Mouse (Mus musculus): ENCODE measurements around the gene Tnfaip2. TPM values are rescaled to one million over a fixed set of nuclear protein-coding genes. Genes with fewer than 3 reads are reported as not detected.

Tnfaip2 gene
- polyA plus RNA-seq, 1 experiment from 2014 or later, result 79.5 TPM

- H3K27ac ChIP-seq (ENCODE audit: low read depth), result no peak overlapping the region
- no peak overlapping the region for H3K4me2 ChIP-seq (ENCODE audit: low read depth, low read length)
- no peaks in the 10 kb centered on the region; the same call in 1 of the 2 replicates for H3K36me3 ChIP-seq (replicated peaks; ENCODE audit: insufficient read depth, low read length)
- H3K4me3 ChIP-seq (ENCODE audit: low read depth, low read length), result no peak overlapping the region
- ATAC-seq (no peak), DNase-seq (no peak)
- 57% methylated on average over 14 of the region's 14 CpGs for WGBS (ENCODE audit: insufficient replicate concordance)
- H3K9ac ChIP-seq (replicated peaks), result no peak overlapping the region
- peaks cover 69% of the 10 kb centered on the region for H3K4me1 ChIP-seq (ENCODE audit: insufficient read depth)
- no peaks in the 10 kb centered on the region for H3K9me3 ChIP-seq (ENCODE audit: low read length)
- H3K27me3 ChIP-seq (ENCODE audit: insufficient read depth, low read length), result peaks cover 17% of the 10 kb centered on the region
- TF ChIP-seq EP300 (IDR thresholded peaks at IDR 0.05; ENCODE audit: low read depth), result no peak
- TF ChIP-seq CTCF (IDR thresholded peaks at IDR 0.05; ENCODE audit: low read depth), result no peak
Observed at GRCm38 (mm10) chr12:111430868-111431817, 11.1 kb upstream of the Tnfaip2 start.

GRCm38 (mm10) chr12:111432097-111432496, 10.2 kb upstream of the Tnfaip2 start:
- no peak overlapping the region for H3K27ac ChIP-seq (ENCODE audit: low read depth)
- peaks cover 78% of the 10 kb centered on the region for H3K4me1 ChIP-seq (ENCODE audit: insufficient read depth)

GRCm38 (mm10) chr12:111432751-111433331, 9.4 kb upstream of the Tnfaip2 start:
- WGBS (ENCODE audit: insufficient replicate concordance), result 35% methylated on average over 4 of the region's 5 CpGs
- no peak overlapping the region for H3K4me2 ChIP-seq (ENCODE audit: low read depth, low read length)

More at GRCm38 (mm10) chr12:111432097-111432496, 10.2 kb upstream of the Tnfaip2 start:
- no peak overlapping the region for H3K4me2 ChIP-seq (ENCODE audit: low read depth, low read length)
- 33% methylated on average over 4 of the region's 4 CpGs for WGBS (ENCODE audit: insufficient replicate concordance)
- DNase-seq (no peak), ATAC-seq (no peak)
- H3K4me3 ChIP-seq (ENCODE audit: low read depth, low read length), result no peak overlapping the region
- peak; percentile 30; the same call in 1 of the 2 replicates for TF ChIP-seq EP300 (IDR thresholded peaks at IDR 0.05; ENCODE audit: low read depth)
- TF ChIP-seq CTCF (IDR thresholded peaks at IDR 0.05; ENCODE audit: low read depth), result no peak
- H3K9me3 ChIP-seq (ENCODE audit: low read length), result no peaks in the 10 kb centered on the region
- no peaks in the 10 kb centered on the region; the same call in 1 of the 2 replicates for H3K36me3 ChIP-seq (replicated peaks; ENCODE audit: insufficient read depth, low read length)
- peaks cover 17% of the 10 kb centered on the region for H3K27me3 ChIP-seq (ENCODE audit: insufficient read depth, low read length)
- H3K9ac ChIP-seq (replicated peaks), result no peak overlapping the region

GRCm38 (mm10) chr12:111434164-111434744, 8.0 kb upstream of the Tnfaip2 start:
- Histone ChIP-seq H3K36me3 (replicated peaks; ENCODE audit: insufficient read depth, low read length) (no peaks in the 10 kb centered on the region), H3K4me2 (ENCODE audit: low read depth, low read length) (peak overlapping the region; percentile 34), H3K27ac (ENCODE audit: low read depth) (peak overlapping the region; percentile 46), H3K4me1 (ENCODE audit: insufficient read depth) (peaks cover 82% of the 10 kb centered on the region), H3K4me3 (ENCODE audit: low read depth, low read length) (no peak overlapping the region), H3K27me3 (ENCODE audit: insufficient read depth, low read length) (peaks cover 11% of the 10 kb centered on the region), H3K9ac (replicated peaks) (no peak overlapping the region), H3K9me3 (ENCODE audit: low read length) (no peaks in the 10 kb centered on the region)
- 69% methylated on average over 7 of the region's 7 CpGs for WGBS (ENCODE audit: insufficient replicate concordance)
- ATAC-seq, result no peak
- TF ChIP-seq CTCF (IDR thresholded peaks at IDR 0.05; ENCODE audit: low read depth) (no peak), EP300 (IDR thresholded peaks at IDR 0.05; ENCODE audit: low read depth) (no peak)
- DNase-seq, result no peak

More at GRCm38 (mm10) chr12:111432751-111433331, 9.4 kb upstream of the Tnfaip2 start:
- DNase-seq (no peak), ATAC-seq (no peak)
- no peak overlapping the region for H3K9ac ChIP-seq (replicated peaks)
- TF ChIP-seq EP300 (IDR thresholded peaks at IDR 0.05; ENCODE audit: low read depth), result no peak
- TF ChIP-seq CTCF (IDR thresholded peaks at IDR 0.05; ENCODE audit: low read depth), result no peak
- H3K4me1 ChIP-seq (ENCODE audit: insufficient read depth), result peaks cover 83% of the 10 kb centered on the region
- no peaks in the 10 kb centered on the region for H3K9me3 ChIP-seq (ENCODE audit: low read length)
- no peak overlapping the region for H3K4me3 ChIP-seq (ENCODE audit: low read depth, low read length)
- H3K27ac ChIP-seq (ENCODE audit: low read depth), result peak overlapping the region; percentile 39; the same call in 1 of the 2 replicates
- no peaks in the 10 kb centered on the region; the same call in 1 of the 2 replicates for H3K36me3 ChIP-seq (replicated peaks; ENCODE audit: insufficient read depth, low read length)
- H3K27me3 ChIP-seq (ENCODE audit: insufficient read depth, low read length), result peaks cover 16% of the 10 kb centered on the region

GRCm38 (mm10) chr12:111434745-111435327, 7.4 kb upstream of the Tnfaip2 start:
- Histone ChIP-seq H3K4me3 (ENCODE audit: low read depth, low read length) (no peak overlapping the region), H3K27ac (ENCODE audit: low read depth) (peak overlapping the region; percentile 46), H3K9ac (replicated peaks) (no peak overlapping the region), H3K4me2 (ENCODE audit: low read depth, low read length) (peak overlapping the region; percentile 34), H3K27me3 (ENCODE audit: insufficient read depth, low read length) (peaks cover 6% of the 10 kb centered on the region; the same call in 1 of the 2 replicates), H3K36me3 (replicated peaks; ENCODE audit: insufficient read depth, low read length) (no peaks in the 10 kb centered on the region), H3K4me1 (ENCODE audit: insufficient read depth) (peaks cover 82% of the 10 kb centered on the region), H3K9me3 (ENCODE audit: low read length) (no peaks in the 10 kb centered on the region)
- 31% methylated on average over 8 of the region's 8 CpGs for WGBS (ENCODE audit: insufficient replicate concordance)
- no peak for TF ChIP-seq CTCF (IDR thresholded peaks at IDR 0.05; ENCODE audit: low read depth)
- peak; percentile 87 for TF ChIP-seq EP300 (IDR thresholded peaks at IDR 0.05; ENCODE audit: low read depth)
- peak; percentile 59 for DNase-seq
- ATAC-seq, result peak; percentile 61

All from liver, postnatal 0 days (tissue).